Mouse (Mus musculus): Measurements from ENCODE around the gene Gli2.

Gene Gli2

GRCm38 (mm10) chr1:118935518-118935917, 117.9 kb downstream of the Gli2 start:
- DNase-seq, result no peak

- no peak for DNase-seq
These were observed 121.3 kb downstream of the Gli2 start for GRCm38 (mm10) chr1:118932167-118932566.

- no peak for DNase-seq
These were observed 125.7 kb downstream of the Gli2 start for GRCm38 (mm10) chr1:118927543-118928354.

DNA sequence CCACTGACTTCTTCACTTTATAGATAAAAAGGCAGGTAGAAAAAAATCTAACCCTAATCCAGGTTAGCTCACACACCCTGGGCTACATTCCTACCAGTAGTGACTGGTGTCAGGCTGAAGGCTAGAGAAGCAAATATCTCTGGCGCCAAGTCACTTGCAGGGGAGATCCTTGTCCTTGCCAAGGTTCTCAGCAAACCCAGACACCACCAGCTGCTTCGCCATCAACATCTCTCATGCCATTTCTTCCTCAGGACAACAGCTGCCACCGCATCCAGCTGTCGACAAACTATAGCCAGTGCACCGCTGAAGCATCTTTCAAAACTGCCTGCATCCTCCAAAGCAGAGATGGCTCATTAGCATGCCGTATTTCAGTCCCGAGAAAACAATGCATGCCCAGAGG, 126.9 kb downstream of the Gli2 start:
- no peak for DNase-seq

- DNase-seq, result no peak
These were observed 131.2 kb downstream of the Gli2 start for GRCm38 (mm10) chr1:118922189-118922588.

DNA sequence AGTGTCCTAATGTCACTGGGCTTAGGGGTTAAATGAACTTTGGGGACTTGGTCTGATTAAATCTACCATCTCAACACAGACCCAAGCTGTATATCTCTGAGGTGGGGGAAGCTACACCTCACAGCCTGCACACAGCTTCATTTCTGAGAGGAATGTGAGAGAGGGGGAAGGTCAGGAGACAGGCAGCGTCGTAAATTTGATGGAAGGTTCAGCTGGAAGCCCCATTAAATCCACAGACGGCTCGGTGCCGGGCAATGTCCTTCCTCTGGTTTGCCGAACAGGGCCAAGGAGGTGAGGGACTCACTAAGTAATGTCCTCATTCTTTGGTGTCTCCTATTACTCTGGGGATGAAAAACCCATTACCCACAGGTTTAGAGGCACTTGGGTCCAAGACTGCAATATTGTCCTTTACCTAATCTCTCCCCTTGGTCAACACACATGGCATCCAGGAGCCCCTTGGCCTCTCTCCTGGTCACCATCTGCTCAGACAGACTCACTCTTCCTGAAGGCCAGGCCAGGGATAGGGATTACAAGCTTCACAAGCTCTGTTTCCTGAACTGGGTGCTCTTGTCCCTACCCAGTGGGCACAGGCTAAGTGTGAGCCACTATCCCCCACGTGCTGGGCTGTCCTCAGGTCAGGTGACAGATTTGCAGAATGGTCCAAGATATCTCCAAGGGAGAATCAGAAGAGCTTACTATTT, 135.7 kb downstream of the Gli2 start:
- no peak for DNase-seq

- DNase-seq, result no peak
These were observed 136.8 kb downstream of the Gli2 start for GRCm38 (mm10) chr1:118916477-118917075.

DNA sequence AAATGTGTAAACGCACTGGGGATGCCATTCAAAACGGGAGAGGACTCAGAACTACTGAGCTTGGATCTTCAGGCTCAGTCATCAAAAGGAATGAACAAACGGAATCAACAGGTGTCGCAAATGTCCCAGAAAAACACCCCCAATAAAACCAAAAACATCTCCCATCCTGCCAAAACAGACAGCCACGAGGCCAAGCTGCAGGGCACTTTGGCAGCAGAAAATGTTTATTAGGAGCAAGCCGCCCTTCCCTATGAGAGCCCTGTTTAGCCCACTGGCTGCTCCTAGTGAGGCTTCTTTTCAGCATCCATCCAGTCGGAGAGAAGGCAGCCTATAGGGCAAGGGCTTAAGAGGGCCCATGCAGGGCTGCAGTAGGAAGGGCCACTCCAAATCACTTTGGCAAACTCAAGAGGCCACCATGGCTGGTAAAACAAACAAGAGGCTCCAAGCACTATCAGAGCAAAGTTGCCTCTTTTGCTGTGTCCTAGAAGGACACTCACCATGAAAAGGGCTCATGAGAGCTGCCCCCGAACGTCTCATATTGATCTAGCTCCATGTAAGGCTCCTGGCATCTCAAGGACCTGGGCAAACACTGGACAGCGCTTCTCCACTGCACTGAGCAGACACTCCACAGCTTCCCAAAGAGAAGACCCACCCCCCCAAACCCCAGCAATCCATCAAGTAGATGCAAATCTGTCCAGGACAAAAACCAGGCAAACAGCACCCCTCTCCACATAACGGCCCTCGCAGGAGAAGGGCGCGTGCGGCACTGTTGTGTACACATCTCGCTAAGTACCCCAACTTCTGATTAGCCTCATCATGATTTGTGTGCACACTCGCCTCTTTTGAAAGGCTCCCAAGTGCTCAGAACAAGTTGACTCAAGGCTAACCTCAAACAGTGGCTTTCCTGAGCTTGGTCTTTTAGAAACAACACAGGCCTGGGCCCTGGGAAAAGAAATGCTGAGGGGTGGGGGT, 139.7 kb downstream of the Gli2 start:
- no peak for DNase-seq

- no peak for DNase-seq
These were observed 140.5 kb downstream of the Gli2 start for GRCm38 (mm10) chr1:118912929-118913328.

DNA sequence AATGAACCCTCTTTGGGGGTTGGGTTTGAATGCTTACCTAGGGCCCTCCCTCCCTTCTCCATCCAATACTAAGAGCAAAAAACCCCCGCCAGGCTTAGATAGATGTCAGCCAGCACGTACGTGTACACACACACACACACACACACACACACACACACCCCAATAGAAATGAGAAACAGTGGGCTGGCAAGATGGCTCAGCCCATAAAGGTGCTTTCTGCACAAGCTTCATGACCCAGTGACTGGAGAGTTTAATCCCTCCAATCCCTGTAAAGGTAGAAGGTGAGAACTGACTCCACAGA, 142.0 kb downstream of the Gli2 start:
- DNase-seq, result no peak

DNA sequence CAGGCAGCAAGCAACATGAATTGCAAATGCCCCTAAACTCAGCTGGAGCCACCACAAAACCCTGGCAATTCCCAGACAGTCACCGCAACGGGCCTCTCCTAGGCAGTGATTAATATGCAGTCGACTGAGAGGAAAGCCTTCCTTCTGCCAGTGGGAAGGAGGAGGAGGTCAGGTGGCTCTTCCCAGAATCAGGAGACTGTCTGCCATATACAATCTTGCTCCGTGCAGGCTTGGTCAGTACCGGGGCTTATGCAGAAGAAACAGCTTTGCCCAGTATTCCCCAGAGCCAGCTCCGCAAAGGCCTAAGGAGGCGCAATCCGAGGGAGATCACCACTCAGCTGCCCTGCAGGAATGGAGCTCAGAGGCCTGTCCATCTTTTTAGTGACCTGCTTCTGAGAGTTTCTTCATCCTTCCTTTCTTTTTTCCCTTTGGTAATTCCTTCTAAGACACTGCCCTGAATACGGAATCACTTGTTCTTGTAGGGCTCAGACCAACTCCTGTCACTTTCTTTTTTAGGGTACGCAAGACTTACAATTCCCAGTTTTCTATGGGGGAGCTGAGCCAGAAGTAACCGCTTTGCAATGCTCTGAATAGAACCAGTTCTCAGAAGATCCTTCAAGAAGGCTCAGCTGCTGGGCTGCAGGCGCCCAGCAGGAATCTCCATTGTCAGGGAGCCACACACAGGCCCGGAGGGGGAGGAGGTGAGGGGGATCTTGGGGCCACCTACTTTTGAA, 142.6 kb downstream of the Gli2 start:
- no peak for DNase-seq

GRCm38 (mm10) chr1:118909051-118909450, 144.4 kb downstream of the Gli2 start:
- no peak for DNase-seq

- no peak for DNase-seq
These were observed 145.8 kb downstream of the Gli2 start for GRCm38 (mm10) chr1:118907574-118907973.

- no peak for DNase-seq
These were observed 148.1 kb downstream of the Gli2 start for GRCm38 (mm10) chr1:118905319-118905718.

DNA sequence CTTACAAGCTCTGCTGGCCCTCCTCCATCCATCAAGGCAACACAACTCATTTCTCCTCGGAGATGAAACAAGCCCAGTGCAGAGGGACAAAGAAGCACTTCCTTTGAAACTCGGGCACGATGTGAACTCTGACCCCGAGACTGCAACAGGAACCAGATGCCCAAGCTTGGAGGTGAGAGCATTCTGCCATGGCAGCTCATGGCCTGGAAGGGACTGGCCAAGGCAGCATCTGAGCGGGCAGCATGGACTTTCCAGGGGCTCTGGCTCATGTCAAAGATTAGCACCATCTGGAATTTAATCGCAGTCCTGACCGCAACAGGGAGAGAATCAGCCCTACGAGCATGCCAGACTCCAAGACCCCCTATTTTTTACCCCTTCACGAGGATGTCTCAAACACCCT, 148.5 kb downstream of the Gli2 start:
- no peak for DNase-seq

GRCm38 (mm10) chr1:118904431-118904830, 149.0 kb downstream of the Gli2 start:
- no peak for DNase-seq

DNA sequence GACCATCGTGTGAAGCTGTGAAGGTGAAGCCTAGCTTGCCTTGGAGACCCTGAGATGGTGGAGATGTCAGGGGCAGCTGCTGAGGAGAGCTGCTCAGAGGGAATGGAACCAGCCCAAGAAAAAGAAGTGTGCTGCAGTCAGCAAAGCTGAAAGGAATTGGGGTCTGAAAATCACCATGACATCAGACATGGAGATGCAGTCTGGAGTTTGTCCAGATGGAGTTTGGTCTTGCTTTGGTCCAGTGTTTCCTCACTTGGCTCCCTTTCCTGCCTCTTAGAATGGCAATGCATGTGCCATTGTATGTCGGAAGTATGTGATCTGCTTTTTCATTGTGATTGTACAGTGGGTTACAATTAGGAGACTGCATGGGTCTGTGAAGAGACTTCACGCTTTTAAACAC, 149.7 kb downstream of the Gli2 start:
- no peak for DNase-seq

DNA sequence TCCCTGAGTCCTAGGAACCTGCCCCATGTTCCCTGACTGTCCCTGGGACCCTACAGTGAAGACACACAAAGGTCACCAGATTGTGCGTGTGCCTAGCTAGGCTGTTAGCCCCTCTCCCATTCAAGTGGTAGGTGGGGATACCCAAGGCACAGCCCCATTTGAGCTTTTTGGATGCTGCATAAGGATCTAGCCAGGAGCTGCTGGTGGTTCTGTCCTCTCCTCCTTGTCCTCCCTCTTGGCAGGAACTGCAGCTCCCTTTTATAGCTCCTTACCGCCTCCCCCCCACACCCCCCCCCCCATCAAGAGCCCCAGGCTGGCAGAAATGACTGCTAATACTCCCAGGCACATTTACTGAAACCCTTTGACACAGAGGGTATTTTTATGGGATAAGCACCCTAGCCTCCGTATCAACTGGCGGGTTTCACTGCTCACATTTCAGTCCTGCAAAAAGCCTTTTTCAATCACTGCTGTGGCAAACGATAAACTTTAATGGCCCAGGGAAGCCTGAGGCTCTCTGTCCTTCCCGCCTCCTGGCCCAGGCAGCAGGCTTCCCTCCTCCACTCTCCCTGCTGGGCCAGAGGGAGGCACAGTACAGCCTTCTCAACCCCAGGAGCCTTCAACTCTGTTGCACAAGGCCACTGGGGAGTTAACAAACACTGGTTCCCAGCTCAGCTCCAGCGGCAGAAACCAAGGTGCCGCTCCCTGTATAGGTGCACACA, 151.4 kb downstream of the Gli2 start:
- no peak for DNase-seq

GRCm38 (mm10) chr1:118898351-118898750, 155.1 kb downstream of the Gli2 start:
- no peak for DNase-seq

- no peak for DNase-seq
These were observed 158.2 kb downstream of the Gli2 start for GRCm38 (mm10) chr1:118895026-118895762.

DNA sequence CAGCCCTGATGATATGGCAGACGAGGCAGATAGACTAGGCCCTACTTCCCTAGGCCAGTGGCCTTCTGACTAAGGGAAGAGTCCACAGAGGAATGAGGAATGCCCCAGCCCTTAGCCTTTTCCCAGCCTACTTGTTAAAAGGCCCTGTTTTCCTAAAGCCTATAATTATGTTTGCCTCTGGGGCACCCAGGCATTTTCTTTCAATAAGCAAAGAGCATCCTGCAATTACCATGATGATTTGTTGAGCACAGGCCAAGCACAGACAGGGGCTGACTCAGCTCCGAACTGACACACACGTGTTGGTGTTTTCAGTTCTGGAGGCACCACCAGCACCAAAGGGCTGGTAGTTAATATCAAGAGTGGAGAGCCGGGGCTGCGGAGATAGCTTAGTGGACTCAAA, 162.0 kb downstream of the Gli2 start:
- no peak for DNase-seq
